Mouse (Mus musculus) intestine, embryonic 15.5 days (tissue): ENCODE measurements around the gene Gm49405. TPM values are rescaled to one million over a fixed set of nuclear protein-coding genes. Genes with fewer than 3 reads are reported as not detected.
A peak's percentile ranks its signal among the peaks of the same experiment; 100 is the strongest.
"Not testable (repeated sequence)": the region's sequence is repeated elsewhere in the genome, so short reads cannot be mapped to it uniquely, and the experiment has no call there.

Source experiments
- ATAC-seq: fragments of 200-750 bp; cut with Nextera tagmentation; 2 replicates; pipeline ENCODE4 v1.8.0; 2017; ENCODE audit warnings: moderate TSS enrichment, moderate library complexity
- H3K27ac ChIP-seq: fragments of 300-500 bp; sonication (generic); 2 replicates; pipeline ENCODE4 v1.5.1; 2015; ENCODE audit warnings: mild to moderate bottlenecking, inconsistent platforms
- H3K27me3 ChIP-seq: fragments of 300-500 bp; sonication (generic); replicated peaks from 2 replicates; pipeline ENCODE4 v1.6.1; 2015; ENCODE audit warnings: inconsistent platforms
- H3K36me3 ChIP-seq: fragments of 300-500 bp; sonication (generic); 2 replicates; pipeline ENCODE4 v1.6.1; 2015; ENCODE audit warnings: inconsistent platforms
- H3K4me1 ChIP-seq: fragments of 300-500 bp; sonication (generic); replicated peaks from 2 replicates; pipeline ENCODE4 v1.6.1; 2015; ENCODE audit warnings: inconsistent platforms
- H3K4me2 ChIP-seq: fragments of 300-500 bp; sonication (generic); replicated peaks from 2 replicates; pipeline ENCODE4 v1.6.1; 2015; ENCODE audit warnings: mild to moderate bottlenecking, inconsistent platforms
- H3K4me3 ChIP-seq: fragments of 300-500 bp; sonication (generic); replicated peaks from 2 replicates; pipeline ENCODE4 v1.5.1; 2015; ENCODE audit warnings: inconsistent platforms
- H3K9ac ChIP-seq: fragments of 300-500 bp; sonication (generic); 2 replicates; pipeline ENCODE4 v1.6.1; 2015; ENCODE audit warnings: inconsistent platforms
- H3K9me3 ChIP-seq: fragments of 300-500 bp; sonication (generic); 2 replicates; pipeline ENCODE4 v1.6.1; 2016; ENCODE audit warnings: inconsistent platforms
- WGBS: fragments of 180-500 bp; shearing (Covaris S2); methylation state at CpG from one replicate; pipeline ENCODE4 v1.1.7; 2015; 5-methylcytosine and 5-hydroxymethylcytosine counted together
- polyA plus RNA-seq: library from polyadenylated mRNA; unstranded; fragments of >200 nt; fragmentation: Nextera tagmentation; extraction: Ambion mirVana; gene quantifications from 2 replicates; pipeline ENCODE4 v1.2.1, GENCODE M21; 2015

The Gm49405 gene
- polyA plus RNA-seq, 1 experiment from 2014 or later: 2.1 TPM

GRCm38 (mm10) chr19:4042124-4042523 is 41.7 kb downstream of the Gm49405 start:
- WGBS: 58% methylated on average over 14 of the region's 14 CpGs
- no peak overlapping the region for H3K27ac ChIP-seq
- ATAC-seq: 0 out of 2 replicates have a peak, but pooled peaks have one; percentile 8
- no peaks in the 10 kb centered on the region for H3K9me3 ChIP-seq
- H3K4me3 ChIP-seq: no peak overlapping the region
- no peaks in the 10 kb centered on the region for H3K27me3 ChIP-seq
- H3K36me3 ChIP-seq: no peaks in the 10 kb centered on the region
- peaks cover 14% of the 10 kb centered on the region for H3K4me1 ChIP-seq
- 0 out of 2 replicates have a peak overlapping the region, but pooled peaks have one; percentile 17 for H3K4me2 ChIP-seq
- H3K9ac ChIP-seq: no peak overlapping the region; the same call in 1 of the 2 replicates

DNA sequence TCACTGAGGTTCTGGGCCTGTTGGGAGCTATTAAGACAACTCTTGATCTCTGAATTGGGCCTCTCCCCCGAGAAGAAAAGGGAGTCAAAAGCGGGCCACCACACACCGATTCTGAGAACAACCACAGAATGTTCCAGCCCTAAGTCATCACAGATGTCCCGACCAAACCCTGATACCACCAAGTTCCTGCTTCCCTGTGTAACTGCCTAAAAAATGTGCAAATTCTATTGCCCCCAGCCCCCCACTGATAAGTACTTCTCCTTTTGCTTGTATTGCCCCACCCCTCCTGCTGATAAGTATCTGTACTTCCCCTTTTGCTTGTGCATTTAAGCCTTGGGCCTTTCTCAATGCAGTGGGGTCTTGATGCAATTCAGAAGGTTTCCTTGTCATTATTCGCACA is 43.7 kb downstream of the Gm49405 start:
- not testable (repeated sequence) for H3K4me1 ChIP-seq, H3K36me3 ChIP-seq, ATAC-seq, H3K27ac ChIP-seq, H3K4me2 ChIP-seq, H3K4me3 ChIP-seq, H3K9me3 ChIP-seq, H3K9ac ChIP-seq, H3K27me3 ChIP-seq
- WGBS: 91% methylated on average over 5 of the region's 5 CpGs

- Histone ChIP-seq H3K27ac (peak within 1 kb of the TSS; percentile 88), H3K4me2 (peak within 1 kb of the TSS; percentile 46), H3K27me3 (no peaks in the 10 kb centered on the region), H3K36me3 (no peaks in the 10 kb centered on the region), H3K4me3 (no peak within 1 kb of the TSS), H3K9me3 (no peaks in the 10 kb centered on the region), H3K4me1 (peaks cover 8% of the 10 kb centered on the region), H3K9ac (no peak within 1 kb of the TSS; the same call in 1 of the 2 replicates)
- ATAC-seq: peak; percentile 81
- 24% methylated on average over 16 of the region's 16 CpGs for WGBS
These were observed 45.8 kb downstream of the Gm49405 start, which contains the start of gene Gstp2 for GRCm38 (mm10) chr19:4045966-4046865. Gstp2 (minus strand) TSS chr19:4046023.

DNA sequence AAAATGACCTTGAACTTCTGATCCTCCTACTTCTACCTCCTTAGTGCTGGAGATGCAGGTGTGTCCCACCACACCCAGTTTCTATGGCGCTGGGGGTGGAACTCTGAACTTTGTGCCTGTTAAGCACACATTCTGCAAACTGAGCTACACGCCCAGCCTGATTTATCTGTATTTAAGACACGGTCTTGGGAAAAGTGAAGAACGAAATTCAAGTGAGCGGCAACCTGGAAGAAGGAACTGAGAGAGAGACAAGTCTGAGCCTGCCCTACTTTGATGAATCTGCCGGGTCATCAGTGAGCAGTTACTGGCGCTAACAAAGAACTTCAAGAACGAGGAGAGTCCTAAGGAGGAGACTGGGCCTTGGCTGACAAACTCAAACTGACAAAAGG is 46.4 kb downstream of the Gm49405 start:
- peak; percentile 82 for ATAC-seq
- no peaks in the 10 kb centered on the region for H3K27me3 ChIP-seq
- no peaks in the 10 kb centered on the region for H3K36me3 ChIP-seq
- WGBS: 58% methylated on average over 8 of the region's 8 CpGs
- H3K4me1 ChIP-seq: peaks cover 8% of the 10 kb centered on the region
- no peak overlapping the region for H3K9ac ChIP-seq
- peak overlapping the region; percentile 46; the same call in 1 of the 2 replicates for H3K4me2 ChIP-seq
- peak overlapping the region; percentile 88 for H3K27ac ChIP-seq
- H3K9me3 ChIP-seq: no peaks in the 10 kb centered on the region
- no peak overlapping the region for H3K4me3 ChIP-seq

DNA sequence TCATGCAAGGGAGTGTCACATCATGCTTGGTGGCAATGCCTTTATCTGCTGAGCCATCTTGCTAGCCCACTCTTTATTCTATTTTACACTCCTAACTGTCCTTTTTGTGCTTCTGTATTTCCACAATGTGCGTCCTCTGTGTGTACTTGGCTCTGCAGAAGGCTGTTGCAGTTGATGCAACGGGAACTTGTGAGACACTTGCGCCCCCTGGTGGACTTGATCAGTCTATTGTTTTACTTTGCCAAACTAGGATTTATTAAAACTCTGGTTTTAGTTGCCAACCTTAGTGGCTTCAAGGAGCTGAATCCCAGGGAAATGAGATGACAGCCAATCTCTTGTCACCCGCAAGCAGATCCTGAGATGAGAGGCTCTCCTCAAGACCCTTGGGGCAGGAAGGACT is 47.4 kb downstream of the Gm49405 start:
- Histone ChIP-seq H3K4me1 (peaks cover 8% of the 10 kb centered on the region), H3K9me3 (no peaks in the 10 kb centered on the region), H3K36me3 (no peaks in the 10 kb centered on the region), H3K27me3 (no peaks in the 10 kb centered on the region), H3K4me2 (no peak overlapping the region), H3K9ac (no peak overlapping the region), H3K27ac (no peak overlapping the region), H3K4me3 (no peak overlapping the region)
- WGBS: 21% methylated on average over 4 of the region's 4 CpGs
- ATAC-seq: no peak

GRCm38 (mm10) chr19:4049069-4049468 is 48.6 kb downstream of the Gm49405 start:
- not testable (repeated sequence) for H3K4me3 ChIP-seq, H3K27me3 ChIP-seq, ATAC-seq, H3K4me1 ChIP-seq, H3K9ac ChIP-seq, H3K4me2 ChIP-seq, H3K36me3 ChIP-seq, H3K9me3 ChIP-seq, H3K27ac ChIP-seq
- 83% methylated on average over 5 of the region's 5 CpGs for WGBS

- H3K9me3 ChIP-seq: no peaks in the 10 kb centered on the region
- no peak overlapping the region for H3K9ac ChIP-seq
- H3K4me1 ChIP-seq: peaks cover 9% of the 10 kb centered on the region
- H3K36me3 ChIP-seq: no peaks in the 10 kb centered on the region
- WGBS: 93% methylated on average over 5 of the region's 5 CpGs
- ATAC-seq: no peak
- H3K27ac ChIP-seq: no peak overlapping the region
- no peak overlapping the region for H3K4me2 ChIP-seq
- no peaks in the 10 kb centered on the region for H3K27me3 ChIP-seq
- no peak overlapping the region for H3K4me3 ChIP-seq
These were observed 50.6 kb downstream of the Gm49405 start for GRCm38 (mm10) chr19:4051016-4051415.

DNA sequence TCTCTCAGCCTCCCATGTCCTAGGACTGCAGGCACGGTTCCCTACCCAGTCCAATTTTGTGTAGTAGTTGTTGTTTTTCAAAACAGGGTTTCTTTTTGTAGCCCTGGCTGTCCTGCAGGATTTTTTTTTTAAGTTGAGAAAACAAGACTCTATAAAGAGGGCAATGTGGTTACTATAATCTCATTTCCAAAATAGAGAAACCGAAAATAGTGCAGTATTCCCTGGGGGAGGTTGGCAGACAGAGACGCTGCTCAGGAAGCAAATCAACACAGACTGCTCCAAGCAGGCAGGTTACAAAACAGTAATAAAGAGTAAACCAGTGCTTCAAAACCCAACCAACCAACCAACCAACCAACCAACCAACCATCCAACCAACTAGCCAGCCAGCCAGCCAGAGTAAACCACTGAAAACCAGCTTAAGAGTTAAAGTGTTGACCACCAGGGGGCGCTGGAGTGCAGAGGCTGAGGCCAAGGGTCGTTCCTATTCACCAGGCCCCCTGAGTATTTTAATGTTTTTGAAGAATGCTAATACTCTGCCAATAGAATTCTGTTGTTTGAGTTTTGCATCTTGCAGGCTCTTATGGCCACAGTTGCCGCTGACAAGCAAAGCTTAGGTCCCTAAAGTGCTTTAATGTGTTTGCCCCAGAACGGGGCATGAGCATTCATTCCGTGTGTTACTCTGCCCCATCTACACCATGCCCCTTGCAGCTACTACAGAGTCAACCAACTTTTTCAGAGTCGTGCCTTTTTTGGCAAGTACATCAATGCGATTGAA is 51.5 kb downstream of the Gm49405 start:
- Histone ChIP-seq H3K4me2 (no peak overlapping the region), H3K27me3 (no peaks in the 10 kb centered on the region), H3K4me3 (no peak overlapping the region), H3K27ac (no peak overlapping the region), H3K4me1 (peaks cover 10% of the 10 kb centered on the region), H3K36me3 (no peaks in the 10 kb centered on the region), H3K9ac (no peak overlapping the region), H3K9me3 (no peaks in the 10 kb centered on the region)
- 51% methylated on average over 10 of the region's 10 CpGs for WGBS
- no peak for ATAC-seq

- H3K4me1 ChIP-seq: peaks cover 10% of the 10 kb centered on the region
- no peak overlapping the region for H3K4me2 ChIP-seq
- H3K9me3 ChIP-seq: no peaks in the 10 kb centered on the region
- H3K9ac ChIP-seq: no peak overlapping the region
- H3K36me3 ChIP-seq: no peaks in the 10 kb centered on the region
- 82% methylated on average over 5 of the region's 5 CpGs for WGBS
- H3K27me3 ChIP-seq: no peaks in the 10 kb centered on the region
- no peak overlapping the region for H3K4me3 ChIP-seq
- ATAC-seq: no peak
- no peak overlapping the region for H3K27ac ChIP-seq
These were observed 52.1 kb downstream of the Gm49405 start for GRCm38 (mm10) chr19:4052516-4053030.

DNA sequence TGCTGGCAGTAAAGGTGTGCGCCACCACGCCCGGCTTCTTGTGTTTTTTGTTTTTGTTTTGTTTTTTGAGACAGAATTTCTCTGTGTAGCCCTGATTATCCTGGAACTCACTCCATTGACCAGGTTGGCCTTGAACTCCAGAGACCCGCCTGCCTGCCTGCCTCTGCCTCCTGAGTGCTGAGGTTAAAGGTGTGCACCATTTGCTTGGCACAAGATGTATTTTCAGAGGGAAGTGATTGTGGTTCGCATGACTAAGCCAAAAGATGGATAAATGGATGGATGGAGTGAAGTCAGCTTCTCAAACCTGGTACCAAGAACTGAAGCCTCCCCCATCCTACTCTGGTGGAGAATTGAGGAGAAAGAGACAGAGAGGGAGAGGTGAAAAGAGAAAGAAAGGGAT is 54.2 kb downstream of the Gm49405 start:
- Histone ChIP-seq H3K4me1 (peaks cover 10% of the 10 kb centered on the region), H3K27me3 (no peaks in the 10 kb centered on the region), H3K27ac (no peak overlapping the region), H3K9ac (no peak overlapping the region), H3K36me3 (no peaks in the 10 kb centered on the region), H3K4me3 (no peak overlapping the region), H3K9me3 (no peaks in the 10 kb centered on the region), H3K4me2 (no peak overlapping the region)
- WGBS: 84% methylated on average over 5 of the region's 5 CpGs
- no peak for ATAC-seq
